Mouse (Mus musculus): ENCODE measurements around the gene Sgsm2.

- TF ChIP-seq CTCF (IDR thresholded peaks at IDR 0.05): no peak
- TF ChIP-seq POLR2A (IDR thresholded peaks at IDR 0.05; ENCODE audit: insufficient read depth, low read depth, low read length): no peak
Measured at GRCm38 (mm10) chr11:74894619-74895018, 2.2 kb downstream of the Sgsm2 start.
